Mouse (Mus musculus) kidney, adult 2 months (tissue): ENCODE results near the gene Sult6b2.

ENCODE experiments used
- CTCF ChIP-seq: fragments of 200-500 bp; conservative IDR thresholded peaks from 2 replicates; pipeline ENCODE4 v1.5.1; 2011; ENCODE audit warnings: low read depth, mild to moderate bottlenecking, control low read depth, low read length, moderate library complexity, mixed read lengths; ENCODE audit not compliant: insufficient read depth, insufficient read length
- POLR2A ChIP-seq: fragments of 200-500 bp; IDR thresholded peaks from one replicate; pipeline ENCODE4 v1.6.1; 2011; ENCODE audit warnings: low read depth, low read length, control low read depth

- no peak for TF ChIP-seq CTCF
- TF ChIP-seq POLR2A, result no peak
Measured at GRCm38 (mm10) chr6:142738225-142738624, 66.1 kb downstream of the Sult6b2 start.
